Mouse (Mus musculus) liver, postnatal 0 days (tissue): Measurements from ENCODE around the gene Rin3.

Source experiments
- CTCF ChIP-seq: sonication (generic); IDR thresholded peaks from 2 replicates; pipeline ENCODE4 v1.5.1; 2016; ENCODE audit warnings: antibody characterized with exemption, low read depth
- EP300 ChIP-seq: IDR thresholded peaks from 2 replicates; pipeline ENCODE4 v1.6.1; 2016; ENCODE audit warnings: antibody characterized with exemption, low read depth, mild to moderate bottlenecking

- no peak for TF ChIP-seq CTCF
- no peak for TF ChIP-seq EP300
These were observed 112.7 kb downstream of the Rin3 start for GRCm38 (mm10) chr12:102395537-102395936.
